Mouse (Mus musculus) liver, embryonic 14.5 days (tissue): ENCODE data around the gene Upp2.

Experiments used
- CTCF ChIP-seq: IDR thresholded peaks from 2 replicates; pipeline ENCODE4 v1.5.1; 2016; ENCODE audit warnings: antibody characterized with exemption, low read depth, control low read depth
- EP300 ChIP-seq: IDR thresholded peaks from 2 replicates; pipeline ENCODE4 v1.6.1; 2016; ENCODE audit warnings: antibody characterized with exemption, low read depth

DNA sequence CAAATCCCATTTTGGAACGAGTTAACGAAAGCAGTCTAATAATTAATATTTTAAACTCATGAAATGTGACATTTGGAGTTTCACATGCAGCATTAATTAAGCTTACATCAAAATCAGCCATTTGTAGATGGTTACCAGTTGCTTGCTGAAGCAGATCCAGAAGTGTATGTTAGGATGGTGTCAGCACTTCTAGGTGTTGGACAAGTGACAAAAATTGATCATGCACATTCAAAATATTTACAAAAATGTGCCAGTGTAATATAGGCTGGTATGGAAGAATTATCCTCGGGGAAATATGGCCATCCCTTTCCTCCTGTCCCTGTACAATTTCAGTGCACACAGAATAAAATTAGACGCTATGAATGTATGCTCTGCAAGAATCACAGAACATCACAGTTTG, 223.3 kb downstream of the Upp2 start:
- TF ChIP-seq CTCF (no peak), EP300 (no peak)
